Mouse (Mus musculus) urinary bladder, adult 18-20 months (tissue): ENCODE measurements around the gene Celf2.

Experiments used
- DNase-seq, 2 experiments: peaks; one replicate each; pipeline ENCODE4 v3.0.0; 2022; ENCODE audit warnings: low spot score in 2 of 2, mixed read lengths in 2 of 2

Gene Celf2

DNA sequence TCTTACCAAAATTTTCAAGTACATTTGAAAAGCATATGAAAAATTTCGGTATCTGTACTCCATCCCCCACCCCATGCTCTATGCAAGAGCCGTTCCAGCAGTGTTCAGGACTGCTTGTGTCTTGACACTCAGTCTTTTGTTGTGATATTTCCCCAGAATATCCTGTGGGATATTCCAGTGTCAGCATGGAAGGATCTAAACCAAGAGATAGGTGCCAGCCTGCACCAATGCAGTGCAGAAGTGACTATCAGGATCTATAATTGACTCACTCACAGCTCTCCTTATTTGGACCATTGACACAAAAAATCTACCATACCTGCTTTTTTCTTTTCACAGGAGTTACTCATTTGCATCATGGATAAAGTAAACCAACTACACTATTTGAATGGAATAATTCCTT is 116.9 kb downstream of the Celf2 start:
- no peak for DNase-seq

DNA sequence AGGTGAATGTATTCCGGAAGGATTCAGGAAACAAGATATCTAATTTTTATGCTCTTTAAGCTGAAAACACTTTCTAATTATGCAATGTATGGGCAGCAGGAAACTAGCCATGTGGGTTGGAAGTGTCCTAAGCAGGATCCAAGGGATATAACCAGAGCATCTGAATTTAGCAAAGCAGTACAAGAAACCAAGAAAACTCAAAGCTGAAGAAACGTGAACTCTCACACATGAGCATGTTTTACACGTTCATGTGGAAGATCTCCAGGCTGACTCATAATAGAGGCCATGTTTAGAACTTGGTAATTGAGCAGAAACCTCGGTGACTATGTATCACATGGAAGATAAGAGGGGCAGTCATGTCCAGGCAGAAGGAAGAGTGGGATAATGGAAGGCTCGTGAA is 120.1 kb downstream of the Celf2 start:
- DNase-seq, result no peak

DNA sequence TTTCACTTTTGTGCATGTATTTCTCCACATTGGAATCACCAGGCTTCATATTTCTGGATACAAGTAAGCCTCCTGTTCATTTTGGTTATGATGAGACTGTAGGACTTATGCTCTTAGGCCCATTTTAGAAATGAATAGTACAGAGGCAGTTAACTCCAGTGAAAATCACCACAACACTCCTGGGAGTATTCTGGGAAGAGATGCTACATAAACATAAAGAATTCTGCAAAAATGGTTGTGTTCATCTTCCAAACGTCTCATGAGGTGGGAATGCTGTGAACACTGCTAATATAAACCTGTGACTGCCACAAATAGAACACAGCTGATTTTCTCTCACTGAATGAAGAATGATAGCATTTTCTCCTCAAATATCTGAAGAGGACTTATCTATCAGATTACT is 130.6 kb downstream of the Celf2 start:
- DNase-seq, result no peak

DNA sequence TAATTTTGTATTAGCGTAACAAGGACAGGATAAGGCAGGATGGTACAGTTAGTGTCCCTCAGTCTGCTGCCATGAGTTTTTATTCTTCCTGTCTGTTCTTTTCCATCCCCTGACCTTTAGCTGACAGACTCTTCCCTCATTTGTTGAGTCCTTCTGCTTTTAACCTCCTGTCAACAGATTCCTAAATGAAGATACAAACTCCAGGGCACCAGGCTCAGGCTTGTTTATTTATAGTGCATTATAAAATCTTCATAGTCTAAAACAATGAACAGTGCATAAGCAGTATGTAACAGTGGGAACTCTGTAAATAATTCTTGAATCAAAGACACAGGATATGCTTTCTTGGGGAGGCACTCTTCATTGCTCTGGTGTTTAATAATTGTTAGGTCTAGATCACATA is 131.5 kb downstream of the Celf2 start:
- no peak for DNase-seq

DNA sequence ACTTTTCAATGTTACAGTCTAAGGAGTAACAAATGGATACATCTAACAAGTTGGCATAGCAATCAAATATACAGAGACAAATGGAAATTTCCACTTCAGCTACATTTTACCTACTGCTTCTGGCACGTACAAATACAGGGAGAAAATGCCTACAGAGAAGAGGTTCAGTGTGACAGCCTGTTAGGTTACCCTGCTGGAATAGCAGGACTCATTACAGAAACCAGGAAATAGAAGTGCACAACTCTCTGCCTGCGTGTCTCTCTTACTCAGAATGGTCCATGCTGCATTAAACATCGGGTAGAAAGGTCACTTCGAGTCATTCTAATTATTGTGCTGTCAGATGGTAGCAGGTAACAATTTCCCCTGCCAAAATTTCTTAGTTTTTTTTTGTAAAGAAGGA is 141.6 kb downstream of the Celf2 start:
- no peak for DNase-seq

DNA sequence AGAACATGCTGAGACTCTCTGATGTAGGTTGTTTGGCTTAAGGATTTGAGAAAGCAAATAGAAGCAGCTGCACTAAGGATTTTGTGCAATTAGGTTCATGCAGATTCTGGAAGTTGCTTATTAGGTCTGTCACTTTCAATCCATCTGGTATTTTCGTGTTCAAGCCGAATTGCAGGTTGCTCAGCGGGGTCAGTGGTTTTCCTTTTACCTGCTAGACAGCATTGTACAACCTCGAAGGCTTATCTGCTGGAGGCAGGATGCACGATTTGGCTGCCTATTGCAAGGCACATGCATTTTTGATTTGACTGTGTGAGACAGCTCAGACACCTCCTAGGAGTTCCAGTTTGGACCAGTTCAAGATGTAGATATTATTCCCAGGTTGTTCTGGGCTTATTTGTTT is 149.8 kb downstream of the Celf2 start:
- DNase-seq, result no peak

DNA sequence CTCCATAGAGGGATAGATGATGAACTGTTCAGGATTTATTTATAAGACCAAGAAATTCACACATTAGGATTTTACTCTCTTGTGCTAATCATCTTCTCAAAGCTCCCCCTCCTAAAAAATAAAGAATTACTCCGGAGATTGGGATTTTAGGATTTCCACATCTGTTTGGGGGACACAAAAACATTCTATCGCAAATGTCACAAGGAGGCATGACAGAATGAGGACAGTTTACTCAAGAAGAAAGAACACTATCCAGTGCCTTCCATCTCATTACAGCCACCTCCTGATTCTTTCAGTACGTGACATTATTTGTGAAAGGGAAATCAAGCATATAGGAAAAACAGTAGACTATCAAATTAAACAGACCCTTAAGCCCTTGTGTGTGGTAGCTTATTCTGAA is 150.5 kb downstream of the Celf2 start:
- DNase-seq, result no peak

DNA sequence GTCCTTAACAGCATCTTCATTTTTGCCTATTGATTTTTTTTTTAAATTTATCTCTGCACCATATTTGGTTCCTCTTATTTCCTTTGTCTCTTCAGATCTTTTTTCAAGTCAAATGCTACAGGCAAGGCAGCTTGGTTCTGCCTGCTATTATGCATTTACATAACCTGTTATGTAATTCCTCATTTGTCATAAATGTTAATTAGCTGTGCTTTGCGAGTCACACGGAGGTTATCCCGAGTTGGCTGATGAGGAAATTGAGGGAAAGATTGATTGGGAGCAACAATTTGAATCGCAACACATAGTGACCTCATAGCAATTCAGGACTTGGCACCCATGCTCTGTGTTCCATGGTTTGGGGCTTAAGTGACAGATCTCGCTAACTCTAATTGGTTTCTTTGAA is 158.1 kb downstream of the Celf2 start:
- no peak for DNase-seq

DNA sequence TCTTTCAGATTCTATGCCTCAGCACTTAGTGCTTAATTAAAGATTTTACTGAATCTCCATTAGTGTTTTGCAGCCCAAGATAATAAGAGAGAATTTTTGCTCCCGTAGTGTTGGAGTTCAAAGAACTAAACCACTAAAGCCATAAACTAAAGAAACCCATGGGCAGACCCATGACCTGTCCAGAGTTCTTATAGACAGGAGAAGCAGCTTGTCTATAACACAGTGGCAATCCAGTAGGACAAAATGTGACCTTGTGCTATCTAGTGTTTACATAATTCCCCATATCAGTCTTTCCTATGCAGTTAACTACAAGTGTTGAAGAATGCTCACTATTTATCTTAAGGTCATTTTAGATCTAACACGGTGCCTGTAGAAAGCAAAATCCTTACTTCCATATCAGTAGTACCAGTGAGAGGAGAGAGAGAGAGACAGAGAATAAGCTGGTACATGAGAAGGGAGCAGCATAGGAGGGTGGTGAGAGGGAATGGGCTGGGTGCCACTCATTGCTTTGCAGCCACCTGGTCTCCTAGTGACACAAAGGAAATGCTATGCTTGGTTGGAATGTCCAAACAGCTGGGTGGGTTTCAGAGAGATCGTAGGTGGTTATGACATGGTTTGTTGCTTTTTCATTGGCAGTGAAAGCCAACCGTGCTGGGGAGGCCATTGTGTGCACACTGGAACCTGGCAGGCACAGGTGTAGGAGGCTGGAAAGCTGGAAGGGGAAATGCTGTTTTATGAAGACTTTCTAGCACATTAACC is 162.5 kb downstream of the Celf2 start:
- no peak for DNase-seq

DNA sequence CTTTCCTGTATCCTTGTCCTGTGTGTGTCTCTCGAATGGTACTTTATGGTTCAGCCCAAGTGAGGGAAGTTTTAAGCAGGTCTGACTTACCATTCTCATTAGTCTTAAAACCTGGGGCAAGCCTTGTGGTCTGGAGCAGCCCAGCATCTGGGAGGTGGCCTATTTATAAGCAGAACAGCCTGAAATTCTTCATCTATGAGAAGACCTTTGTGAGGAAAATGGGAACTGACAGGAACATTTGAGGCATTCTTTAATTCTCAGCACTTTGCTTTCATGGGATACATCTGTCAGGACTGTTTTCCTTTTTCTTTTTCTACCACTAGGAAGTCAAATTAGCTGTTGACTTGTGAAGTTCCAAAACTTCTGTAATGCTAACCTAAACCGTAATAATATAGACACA is 164.4 kb downstream of the Celf2 start:
- no peak for DNase-seq

DNA sequence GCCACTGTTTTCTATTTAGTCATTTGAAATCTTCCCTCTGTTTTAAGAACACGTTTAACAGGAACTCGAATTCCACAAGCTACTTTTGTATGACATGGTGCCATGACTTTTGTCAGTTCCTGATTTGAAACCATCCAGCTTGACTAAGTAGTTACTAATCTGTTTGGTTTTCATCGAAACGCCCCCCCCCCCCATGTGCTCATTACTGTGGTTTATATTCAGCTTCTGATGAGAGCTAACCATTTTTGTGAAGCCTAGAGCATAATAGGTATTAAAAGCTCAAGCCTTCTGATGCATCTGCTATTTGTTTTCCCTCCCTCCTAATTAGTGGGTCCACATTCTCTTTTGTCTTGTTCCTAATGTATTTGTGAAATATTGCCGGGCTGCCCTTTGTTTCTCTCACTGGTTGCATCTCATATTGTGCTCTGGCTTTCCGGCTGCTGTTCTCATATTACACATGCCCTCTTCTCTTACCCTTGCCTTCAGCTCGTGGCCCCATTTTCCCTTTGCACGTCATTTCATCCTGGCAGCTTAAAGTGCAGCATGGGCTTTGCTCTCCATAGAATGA is 166.4 kb downstream of the Celf2 start:
- no peak for DNase-seq

DNA sequence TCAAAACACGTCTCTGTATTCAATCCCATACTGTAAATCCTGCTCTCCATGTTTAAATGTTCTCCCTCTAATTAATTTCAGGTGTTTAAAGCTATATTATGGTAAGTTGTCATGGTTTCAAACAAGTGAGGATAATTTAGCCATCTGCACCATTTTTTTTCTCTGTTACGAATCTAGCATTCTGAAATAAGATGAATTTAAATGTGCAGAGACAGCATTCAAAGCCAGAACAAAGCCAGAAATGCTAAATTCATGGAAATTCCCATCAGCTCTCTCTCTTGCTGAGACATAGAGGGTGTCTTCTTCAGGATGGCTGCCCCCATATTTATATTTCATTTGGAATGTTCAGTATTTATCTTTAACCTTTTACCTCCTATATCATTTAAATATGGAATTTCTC is 174.5 kb downstream of the Celf2 start:
- DNase-seq, result no peak

DNA sequence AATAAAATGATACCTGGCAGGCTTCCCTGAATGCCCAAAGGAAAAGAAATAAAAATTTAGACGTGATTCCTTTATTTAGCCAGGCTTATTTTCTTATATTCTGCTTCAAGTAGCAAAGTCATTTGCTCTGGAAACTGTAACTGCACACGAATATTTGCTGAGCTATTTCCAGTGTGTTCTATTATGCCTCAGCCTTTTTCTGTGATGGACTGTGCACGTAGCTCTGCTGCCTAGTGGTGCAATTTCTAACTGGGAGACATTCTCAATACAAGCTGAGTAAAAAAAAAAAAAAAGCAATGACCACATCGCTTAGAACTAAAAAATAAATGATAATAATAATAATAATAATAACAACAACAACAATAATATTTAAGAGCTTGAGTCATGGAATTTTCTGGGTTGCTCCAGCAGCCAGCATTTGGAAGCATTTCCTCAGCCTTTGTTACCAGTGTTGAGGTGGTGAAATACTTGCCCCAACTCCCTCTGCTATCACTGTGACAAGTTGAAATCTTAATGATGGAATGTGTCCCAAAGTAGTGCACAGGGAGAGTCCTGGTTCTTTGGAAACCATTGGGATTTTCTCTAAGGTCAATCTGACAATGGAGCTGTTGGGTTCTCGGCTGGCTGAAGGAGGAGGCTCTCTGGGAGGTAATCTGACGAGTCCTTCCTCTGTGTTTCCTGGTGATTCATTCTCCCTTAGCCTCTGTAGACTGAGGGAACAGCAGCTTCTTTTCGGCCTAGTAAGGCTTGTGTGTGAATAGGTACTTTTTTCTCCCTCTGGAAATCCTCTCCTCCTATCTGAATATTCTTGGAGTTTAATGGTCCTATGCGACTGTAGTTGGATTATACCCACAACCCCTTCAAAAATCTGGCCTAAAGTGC is 181.1 kb downstream of the Celf2 start:
- no peak for DNase-seq

DNA sequence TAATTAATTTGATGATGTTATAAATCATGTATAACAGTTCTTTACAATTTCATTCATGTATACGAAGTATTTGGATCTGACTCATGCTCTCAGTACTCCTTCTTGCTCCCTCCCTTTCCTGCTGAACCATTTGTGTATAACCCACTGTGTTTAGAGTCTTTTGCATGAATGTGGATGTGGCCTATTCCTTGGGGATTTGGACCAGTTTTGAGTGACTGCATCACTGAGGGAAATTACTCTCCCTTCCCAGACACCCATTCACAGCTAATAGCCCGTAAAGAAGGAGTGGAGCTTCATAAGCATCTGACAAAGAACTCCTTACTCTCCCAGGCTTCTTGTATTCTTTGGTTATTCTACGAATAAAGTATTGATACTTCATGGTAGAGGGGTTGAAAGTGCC is 189.6 kb downstream of the Celf2 start:
- no peak for DNase-seq

DNA sequence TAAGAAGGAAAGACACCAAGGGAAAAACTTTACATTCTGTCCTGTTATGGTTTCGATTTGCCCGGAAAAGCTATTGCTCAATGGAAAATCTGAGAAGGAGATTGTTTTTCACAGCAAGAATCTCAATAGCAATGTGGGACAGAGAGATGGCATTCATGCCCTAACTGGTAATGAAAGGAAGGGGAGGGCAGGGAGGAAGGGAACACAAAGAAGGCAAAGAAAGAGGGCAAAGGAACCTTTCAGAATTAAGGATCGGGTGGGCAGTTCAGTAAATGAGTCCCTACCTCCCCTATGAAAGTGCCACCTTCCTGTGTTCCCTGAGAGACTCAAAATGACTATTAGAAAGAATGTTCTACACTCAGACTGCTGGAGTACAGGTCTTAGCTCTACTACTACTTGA is 197.6 kb downstream of the Celf2 start:
- DNase-seq, result no peak

DNA sequence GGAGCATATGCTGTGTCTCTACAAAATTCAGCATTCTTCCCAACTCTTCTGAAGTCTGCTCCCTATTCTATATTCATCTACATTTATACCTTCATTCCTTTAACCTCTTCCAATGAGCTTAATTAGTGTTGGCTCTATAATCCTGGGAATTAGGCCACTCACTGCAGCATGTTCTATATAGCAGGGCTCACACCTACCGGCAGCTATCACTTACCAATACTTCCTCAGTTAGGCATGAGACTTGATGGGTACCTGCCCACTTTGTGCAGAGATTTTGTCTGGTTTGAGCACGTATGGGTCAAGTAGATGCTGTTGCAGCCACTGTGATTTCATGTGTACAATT is 198.6 kb downstream of the Celf2 start:
- DNase-seq, result no peak

DNA sequence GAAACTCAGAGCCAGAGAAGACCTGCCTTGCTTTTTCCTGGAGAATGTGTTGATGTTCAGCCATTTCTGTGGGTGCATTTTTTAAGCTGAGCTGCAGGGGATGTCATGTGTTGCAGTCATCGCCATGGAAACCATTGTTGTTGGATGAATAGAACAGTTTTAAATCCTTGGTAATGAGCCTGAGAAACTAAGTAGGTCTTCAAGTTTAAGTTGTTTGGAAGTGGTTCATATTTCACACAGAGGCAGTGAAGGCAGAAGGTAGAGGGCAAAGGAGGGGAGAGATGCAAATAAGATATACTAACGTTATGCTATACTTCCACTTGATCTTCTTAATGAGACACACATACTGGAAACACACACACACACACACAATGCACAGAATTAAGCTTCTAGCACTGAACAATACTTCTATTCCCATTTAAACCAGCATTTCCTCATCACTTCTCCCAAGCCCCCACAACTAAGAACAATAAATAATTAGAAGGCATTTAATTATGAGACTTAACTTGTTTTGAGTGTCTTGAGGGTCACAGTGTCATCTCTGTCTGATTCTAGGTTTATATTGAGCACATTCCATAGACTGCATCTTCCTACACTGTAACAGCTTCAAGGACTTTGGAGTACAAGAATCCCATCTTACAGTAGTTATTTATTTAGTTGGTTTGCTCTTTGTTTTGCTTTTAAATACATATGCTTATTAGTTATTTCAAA is 199.1 kb downstream of the Celf2 start:
- no peak for DNase-seq

DNA sequence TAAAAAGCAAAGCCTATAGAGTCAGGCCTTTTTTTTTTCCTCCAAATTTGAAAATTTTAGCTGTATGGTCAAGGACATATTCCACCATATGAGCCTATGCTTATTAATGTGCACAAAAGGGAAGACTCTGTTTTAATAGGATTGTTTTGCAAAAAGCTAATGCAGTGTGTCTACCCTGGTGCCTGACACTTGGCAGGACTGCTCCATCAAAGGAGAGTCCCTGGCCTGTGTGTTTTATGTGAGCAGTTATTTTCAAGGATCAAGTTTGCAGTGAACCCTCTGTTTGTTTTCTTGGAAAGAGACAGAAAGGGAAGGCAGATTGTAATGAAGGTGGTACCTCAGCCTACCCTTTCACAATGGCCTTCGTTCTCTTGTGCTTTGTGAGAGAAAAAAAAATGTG is 200.0 kb downstream of the Celf2 start:
- no peak for DNase-seq

DNA sequence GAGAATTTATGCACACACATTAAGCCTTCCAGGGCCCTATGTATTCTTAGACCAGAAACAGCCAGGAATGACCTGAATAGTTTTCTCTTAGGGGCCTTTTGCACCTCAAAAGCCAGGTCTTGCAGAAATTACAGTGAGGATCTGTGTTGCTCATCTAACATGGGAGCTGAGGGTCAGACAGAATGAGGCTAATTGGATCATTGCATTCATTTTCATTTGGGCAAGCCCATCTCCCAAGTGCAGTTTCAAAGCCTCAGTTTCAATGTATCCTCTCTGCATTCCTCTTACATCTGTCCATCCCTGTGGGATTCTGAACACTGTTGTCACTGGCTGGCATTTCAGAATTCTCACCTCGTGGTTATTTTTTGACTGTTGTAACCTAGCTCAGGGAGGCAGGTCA is 200.6 kb downstream of the Celf2 start:
- DNase-seq, result no peak

DNA sequence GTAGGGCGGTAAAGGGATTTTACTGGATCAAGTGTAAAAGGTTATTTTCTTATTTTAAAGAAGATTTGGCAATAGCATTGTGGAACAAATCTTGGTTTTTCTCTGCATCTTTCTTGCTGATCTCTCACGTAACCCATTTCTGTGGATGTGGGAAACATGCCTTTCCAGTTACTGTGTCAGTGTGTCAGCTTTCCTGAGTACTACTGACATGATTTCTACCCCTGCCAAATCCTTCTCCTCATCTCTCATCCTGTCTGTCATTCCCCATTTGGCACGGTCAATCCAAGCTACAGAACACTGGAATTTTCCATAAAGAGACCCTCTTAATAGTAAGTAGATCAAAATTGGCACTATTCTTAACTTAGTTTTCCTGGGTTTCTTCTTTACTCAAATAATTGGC is 221.9 kb downstream of the Celf2 start:
- DNase-seq, result no peak

DNA sequence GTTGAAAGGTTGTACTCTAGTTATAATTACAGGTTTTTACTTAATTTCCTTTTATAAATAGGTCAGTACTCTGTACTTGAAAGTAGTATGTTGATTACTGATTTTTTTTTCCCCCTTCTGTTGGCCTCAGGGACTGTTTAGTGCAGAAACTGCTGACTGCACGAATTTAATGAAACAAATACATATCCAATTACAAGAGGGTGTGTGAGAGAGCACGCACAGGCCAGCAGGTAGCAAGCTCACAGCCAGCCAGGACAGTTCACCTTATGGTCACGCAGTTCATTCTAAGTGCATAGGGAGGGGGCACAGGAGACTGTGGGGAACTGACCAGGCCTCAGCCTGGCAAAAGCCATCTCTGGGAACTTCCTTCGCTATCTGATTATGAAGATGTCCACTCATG is 236.1 kb downstream of the Celf2 start:
- no peak for DNase-seq

DNA sequence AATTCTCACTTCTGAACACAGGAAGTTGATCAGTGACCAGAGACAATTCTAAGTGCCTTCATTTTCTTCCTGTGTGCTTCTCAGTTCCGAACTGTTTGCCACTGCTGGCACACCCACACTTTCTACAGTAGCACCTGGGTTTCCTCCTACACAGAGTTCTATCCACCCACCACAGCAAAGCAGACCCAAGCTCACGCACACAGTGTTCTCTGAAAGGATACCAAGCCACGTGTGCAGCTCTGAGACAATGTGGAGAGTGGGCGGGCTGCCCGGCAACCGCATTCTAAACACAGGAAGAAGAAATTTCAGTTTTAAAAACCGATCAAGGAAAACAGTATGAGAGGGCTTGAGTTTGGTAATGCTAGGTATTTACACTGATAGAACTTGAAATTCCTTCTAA is 239.3 kb downstream of the Celf2 start:
- DNase-seq, result no peak
